Mouse (Mus musculus): ENCODE results near the gene Ddo. TPM values are rescaled to one million over a fixed set of nuclear protein-coding genes. Genes with fewer than 3 reads are reported as not detected.

Ddo gene
- polyA plus RNA-seq, 1 experiment, result not detected

DNA sequence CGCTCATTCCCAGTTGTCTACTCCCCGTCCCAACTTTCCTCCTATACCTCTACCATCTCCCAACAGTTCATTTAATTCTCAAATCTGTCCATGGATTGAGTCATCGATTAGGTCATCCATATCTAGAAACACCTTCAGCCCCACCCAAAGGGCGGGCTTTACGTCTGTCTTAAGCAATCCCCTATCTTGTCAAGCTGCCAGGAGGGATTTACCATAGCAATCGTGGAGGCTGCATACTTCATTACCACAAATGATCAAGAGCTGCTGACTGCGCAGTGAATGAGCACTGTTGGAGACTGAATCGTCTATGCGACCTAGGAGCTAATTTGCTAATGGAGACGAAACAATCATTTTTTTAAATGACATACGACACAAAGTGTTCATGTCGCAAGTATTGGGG lies 19.0 kb downstream of the Ddo start:
- Histone ChIP-seq H3K27ac (ENCODE audit: insufficient read depth, low read length) (no peak overlapping the region), H3K4me1 (ENCODE audit: control insufficient read depth, insufficient read depth, low read length) (peaks cover 9% of the 10 kb centered on the region; the same call in 1 of the 2 replicates), H3K4me3 (ENCODE audit: insufficient read depth, low read length) (no peak overlapping the region)
- no peak for TF ChIP-seq CTCF (IDR thresholded peaks at IDR 0.05; ENCODE audit: borderline replicate concordance, insufficient read depth, low read length)
- TF ChIP-seq POLR2A (IDR thresholded peaks at IDR 0.05; ENCODE audit: low read depth, low read length), result no peak

DNA sequence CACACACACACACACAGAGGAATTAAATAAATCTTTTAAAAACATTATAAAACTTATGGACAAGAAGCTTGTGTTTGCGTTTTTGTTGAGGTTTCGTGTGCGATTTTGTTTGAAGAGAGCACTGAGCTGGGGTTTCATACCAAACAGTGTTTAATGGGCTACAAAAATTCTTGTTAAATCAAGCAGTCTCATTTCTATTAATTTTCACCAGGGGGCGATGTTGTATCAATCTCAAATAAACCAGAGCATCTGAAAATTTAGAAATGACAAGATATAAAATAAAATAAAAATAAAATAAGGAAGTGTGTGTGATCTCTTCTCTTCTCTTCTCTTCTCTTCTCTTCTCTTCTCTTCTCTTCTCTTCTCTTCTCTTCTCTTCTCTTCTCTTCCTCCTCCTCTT lies 19.8 kb downstream of the Ddo start:
- H3K4me1 ChIP-seq (ENCODE audit: control insufficient read depth, insufficient read depth, low read length), result peaks cover 5% of the 10 kb centered on the region; the same call in 1 of the 2 replicates
- TF ChIP-seq CTCF (IDR thresholded peaks at IDR 0.05; ENCODE audit: borderline replicate concordance, insufficient read depth, low read length), result no peak
- no peak overlapping the region for H3K27ac ChIP-seq (ENCODE audit: insufficient read depth, low read length)
- H3K4me3 ChIP-seq (ENCODE audit: insufficient read depth, low read length), result no peak overlapping the region

DNA sequence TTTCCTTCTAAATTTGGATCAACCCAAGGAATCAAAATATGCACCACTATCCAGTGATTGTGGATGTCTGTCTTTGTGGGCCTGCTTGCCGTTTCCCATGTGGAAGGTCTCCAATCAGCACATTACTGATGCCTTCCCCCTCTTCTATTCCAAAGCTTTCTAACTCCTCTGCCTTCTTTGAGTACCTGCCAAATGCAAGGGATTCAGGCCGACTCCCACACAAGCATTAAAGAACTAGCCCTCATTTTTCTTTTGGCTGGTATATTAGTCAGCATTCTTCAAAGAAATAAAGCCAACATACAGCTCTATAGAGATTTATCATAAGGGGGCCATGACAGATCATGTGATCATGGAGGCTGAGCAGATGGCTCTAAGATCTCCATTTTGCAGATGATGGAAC lies 21.9 kb downstream of the Ddo start:
- Histone ChIP-seq H3K27ac (ENCODE audit: insufficient read depth, low read length) (no peak overlapping the region), H3K4me3 (ENCODE audit: insufficient read depth, low read length) (no peak overlapping the region)
- TF ChIP-seq CTCF (IDR thresholded peaks at IDR 0.05; ENCODE audit: borderline replicate concordance, insufficient read depth, low read length) (no peak), POLR2A (IDR thresholded peaks at IDR 0.05; ENCODE audit: low read depth, low read length) (no peak)

DNA sequence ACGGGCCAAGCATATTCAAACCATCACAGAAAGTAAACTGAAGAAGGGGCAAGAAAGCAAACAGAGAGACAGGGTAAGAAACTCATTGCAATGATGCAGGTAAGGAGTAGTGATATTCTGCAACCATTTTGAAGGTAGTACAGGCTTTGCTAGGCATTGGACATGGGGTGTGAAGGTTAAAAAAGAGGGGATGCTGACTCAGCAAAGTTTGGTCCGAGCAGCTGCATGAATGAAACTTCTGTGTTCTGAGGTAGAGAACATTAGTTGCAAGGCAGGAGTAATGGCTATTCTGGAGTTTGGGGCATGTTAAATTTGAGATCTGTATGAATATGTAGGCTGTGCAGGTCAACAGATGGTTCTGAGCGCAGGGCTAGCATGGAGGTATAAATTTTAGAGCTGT lies 35.5 kb downstream of the Ddo start:
- Histone ChIP-seq H3K4me1 (ENCODE audit: control insufficient read depth, insufficient read depth, low read length) (no peaks in the 10 kb centered on the region), H3K27ac (ENCODE audit: insufficient read depth, low read length) (no peak overlapping the region), H3K4me3 (ENCODE audit: insufficient read depth, low read length) (no peak overlapping the region)
- TF ChIP-seq POLR2A (IDR thresholded peaks at IDR 0.05; ENCODE audit: low read depth, low read length) (no peak), CTCF (IDR thresholded peaks at IDR 0.05; ENCODE audit: borderline replicate concordance, insufficient read depth, low read length) (no peak)

More for the DNA sequence above, 21.9 kb downstream of the Ddo start:
- 0 out of 2 replicates have a peak, but pooled peaks cover 2% of the 10 kb centered on the region for H3K4me1 ChIP-seq (ENCODE audit: control insufficient read depth, insufficient read depth, low read length)

DNA sequence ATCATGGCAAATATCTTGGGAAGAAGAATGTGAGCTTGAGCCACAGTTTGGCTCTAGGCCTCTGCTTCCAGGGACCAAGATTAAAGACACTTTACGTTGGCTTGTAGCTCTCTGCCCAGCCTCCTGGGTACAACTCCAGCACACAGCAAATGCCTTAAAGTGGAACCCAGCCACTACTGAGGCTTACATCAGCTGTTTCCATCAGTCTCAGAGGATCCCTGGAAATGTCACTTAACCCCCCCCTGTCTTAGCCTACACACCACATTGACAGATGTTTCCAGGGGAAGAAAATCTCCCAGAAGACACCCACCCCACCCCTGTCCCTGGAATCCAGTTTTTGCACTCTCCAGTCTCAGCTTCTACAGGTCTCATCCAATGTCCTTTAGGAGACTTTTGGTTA lies 37.1 kb downstream of the Ddo start:
- H3K4me3 ChIP-seq (ENCODE audit: insufficient read depth, low read length), result no peak overlapping the region
- TF ChIP-seq CTCF (IDR thresholded peaks at IDR 0.05; ENCODE audit: borderline replicate concordance, insufficient read depth, low read length) (no peak), POLR2A (IDR thresholded peaks at IDR 0.05; ENCODE audit: low read depth, low read length) (no peak)
- H3K27ac ChIP-seq (ENCODE audit: insufficient read depth, low read length), result no peak overlapping the region
- H3K4me1 ChIP-seq (ENCODE audit: control insufficient read depth, insufficient read depth, low read length), result no peaks in the 10 kb centered on the region

DNA sequence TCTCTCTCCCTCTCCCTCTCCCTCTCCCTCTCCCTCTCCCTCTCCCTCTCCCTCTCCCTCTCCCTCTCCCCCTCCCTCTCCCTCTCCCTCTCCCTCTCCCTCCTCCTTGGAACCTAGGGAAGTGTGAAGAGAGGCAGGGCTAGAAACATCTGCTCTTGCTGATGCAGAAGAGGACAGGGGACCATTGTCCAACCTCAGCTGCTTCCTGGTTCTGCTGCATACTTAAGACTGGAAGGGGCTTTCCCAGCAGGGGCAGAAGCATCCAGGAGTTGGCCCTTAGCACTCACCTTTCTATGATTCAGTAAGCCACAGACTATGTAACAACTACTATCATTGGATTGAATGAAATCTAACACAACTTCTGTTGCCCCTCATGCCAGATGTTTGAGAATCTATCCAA lies 38.8 kb downstream of the Ddo start:
- Histone ChIP-seq H3K4me3 (ENCODE audit: insufficient read depth, low read length) (no peak overlapping the region), H3K4me1 (ENCODE audit: control insufficient read depth, insufficient read depth, low read length) (no peaks in the 10 kb centered on the region), H3K27ac (ENCODE audit: insufficient read depth, low read length) (no peak overlapping the region)
- no peak for TF ChIP-seq CTCF (IDR thresholded peaks at IDR 0.05; ENCODE audit: borderline replicate concordance, insufficient read depth, low read length)
- no peak for TF ChIP-seq POLR2A (IDR thresholded peaks at IDR 0.05; ENCODE audit: low read depth, low read length)

DNA sequence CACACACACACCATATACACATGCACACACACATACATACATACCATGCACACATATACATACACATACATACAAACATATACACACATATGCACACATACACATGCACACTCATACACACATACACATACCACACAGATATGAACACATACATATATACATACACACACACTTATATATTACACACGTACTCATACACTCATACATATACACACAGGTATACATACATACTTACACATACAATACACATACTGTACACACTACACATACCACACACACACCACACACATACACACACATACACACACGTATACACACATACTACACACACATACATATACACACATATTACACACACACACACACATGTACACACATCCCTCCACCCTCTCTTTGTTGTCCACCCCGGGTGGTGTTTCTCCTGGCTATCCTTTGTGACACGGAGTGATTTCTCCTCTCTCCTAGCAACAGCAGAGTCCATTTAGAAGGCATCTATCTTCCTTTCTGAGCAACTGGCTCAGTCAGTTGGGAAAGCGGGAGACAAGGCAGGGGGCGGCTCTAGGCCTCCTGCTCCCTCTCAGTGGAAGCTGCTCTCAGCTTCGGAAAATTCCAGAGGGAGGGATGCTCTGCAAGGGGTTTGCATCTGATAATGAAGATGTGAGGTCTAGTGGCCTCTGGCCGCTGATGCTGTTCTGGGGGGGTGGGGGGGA lies 42.9 kb downstream of the Ddo start:
- Histone ChIP-seq H3K27ac (ENCODE audit: insufficient read depth, low read length) (no peak overlapping the region), H3K4me1 (ENCODE audit: control insufficient read depth, insufficient read depth, low read length) (peaks cover 13% of the 10 kb centered on the region), H3K4me3 (ENCODE audit: insufficient read depth, low read length) (no peak overlapping the region)
- TF ChIP-seq CTCF (IDR thresholded peaks at IDR 0.05; ENCODE audit: borderline replicate concordance, insufficient read depth, low read length), result no peak

DNA sequence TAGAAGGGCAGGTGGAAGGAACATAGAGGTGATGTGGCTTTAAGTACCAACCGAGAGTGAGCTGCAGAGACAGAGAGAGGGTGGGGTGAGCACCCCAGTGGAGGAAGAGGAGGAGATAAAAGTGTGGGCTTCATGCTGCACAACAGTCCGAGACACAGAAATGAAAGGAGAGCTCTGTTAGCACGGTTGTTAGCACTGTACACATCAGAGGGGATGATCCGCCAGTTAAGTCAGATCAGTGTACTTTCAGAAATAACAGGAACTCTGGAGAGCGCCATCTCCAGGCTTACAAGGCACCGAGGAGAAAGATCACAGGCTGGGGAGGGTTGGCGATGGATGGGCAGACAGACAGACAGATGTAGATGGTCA lies 43.5 kb downstream of the Ddo start:
- Histone ChIP-seq H3K4me1 (ENCODE audit: control insufficient read depth, insufficient read depth, low read length) (peaks cover 13% of the 10 kb centered on the region), H3K4me3 (ENCODE audit: insufficient read depth, low read length) (no peak overlapping the region), H3K27ac (ENCODE audit: insufficient read depth, low read length) (no peak overlapping the region)
- no peak for TF ChIP-seq POLR2A (IDR thresholded peaks at IDR 0.05; ENCODE audit: low read depth, low read length)
- TF ChIP-seq CTCF (IDR thresholded peaks at IDR 0.05; ENCODE audit: borderline replicate concordance, insufficient read depth, low read length), result no peak

DNA sequence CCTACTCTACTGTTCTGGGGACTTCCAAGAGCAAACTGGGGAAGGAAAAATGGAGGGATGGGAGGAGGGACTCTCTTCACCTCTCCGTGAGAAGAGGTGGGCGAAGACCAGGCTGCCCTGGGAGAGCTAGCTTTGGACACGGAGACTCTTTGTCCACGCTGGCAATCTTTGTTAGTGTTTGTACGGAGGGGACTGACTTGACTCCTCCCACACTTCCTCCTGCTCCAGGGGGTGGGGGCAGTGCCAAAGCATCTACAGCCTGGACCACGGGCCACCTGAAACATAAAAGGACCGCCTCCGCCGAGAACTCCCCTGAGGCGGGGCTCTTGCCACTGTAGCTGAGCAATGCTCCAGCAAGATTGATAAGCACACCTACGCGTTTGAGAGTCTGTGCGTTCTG lies 44.3 kb downstream of the Ddo start:
- Histone ChIP-seq H3K27ac (ENCODE audit: insufficient read depth, low read length) (no peak overlapping the region), H3K4me3 (ENCODE audit: insufficient read depth, low read length) (no peak overlapping the region), H3K4me1 (ENCODE audit: control insufficient read depth, insufficient read depth, low read length) (peaks cover 13% of the 10 kb centered on the region)
- TF ChIP-seq CTCF (IDR thresholded peaks at IDR 0.05; ENCODE audit: borderline replicate concordance, insufficient read depth, low read length) (no peak), POLR2A (IDR thresholded peaks at IDR 0.05; ENCODE audit: low read depth, low read length) (no peak)

DNA sequence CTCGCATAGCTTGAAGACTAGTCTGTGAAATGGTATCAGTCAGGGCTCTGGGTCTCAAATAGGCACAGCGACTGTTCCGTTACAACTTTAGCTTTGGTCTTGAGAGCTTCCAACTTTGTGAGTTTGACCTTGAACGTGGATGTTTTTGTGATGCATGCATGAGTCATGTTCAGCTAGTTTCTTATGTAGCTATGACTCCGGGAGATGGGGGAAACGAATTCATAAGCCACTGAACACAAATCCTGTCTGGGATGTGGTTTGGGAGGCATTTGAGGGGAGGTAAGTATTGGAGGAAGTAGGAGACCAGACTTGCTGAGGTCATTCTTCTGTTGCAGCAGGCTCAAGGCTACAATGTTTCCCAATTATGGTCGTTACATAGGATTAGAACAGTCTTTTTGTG lies 46.1 kb downstream of the Ddo start:
- Histone ChIP-seq H3K4me1 (ENCODE audit: control insufficient read depth, insufficient read depth, low read length) (peaks cover 13% of the 10 kb centered on the region), H3K27ac (ENCODE audit: insufficient read depth, low read length) (peak overlapping the region; percentile 80), H3K4me3 (ENCODE audit: insufficient read depth, low read length) (no peak overlapping the region)
- TF ChIP-seq POLR2A (IDR thresholded peaks at IDR 0.05; ENCODE audit: low read depth, low read length), result no peak
- no peak for TF ChIP-seq CTCF (IDR thresholded peaks at IDR 0.05; ENCODE audit: borderline replicate concordance, insufficient read depth, low read length)

Measured in embryonic fibroblast, embryonic 13.5 days (primary cell).